Mouse (Mus musculus) heart, adult 2 months (tissue): ENCODE results near the gene D430019H16Rik.

Source experiments
- CTCF ChIP-seq: fragments of 200-600 bp; IDR thresholded peaks from 2 replicates; pipeline ENCODE4 v1.8.1; 2022; ENCODE audit warnings: antibody characterized with exemption, mild to moderate bottlenecking, moderate library complexity
- POLR2A ChIP-seq: fragments of 200-500 bp; IDR thresholded peaks from 2 replicates; pipeline ENCODE4 v1.6.1; 2011; ENCODE audit warnings: mild to moderate bottlenecking, low read depth, low read length, control low read depth; ENCODE audit not compliant: insufficient read depth

DNA sequence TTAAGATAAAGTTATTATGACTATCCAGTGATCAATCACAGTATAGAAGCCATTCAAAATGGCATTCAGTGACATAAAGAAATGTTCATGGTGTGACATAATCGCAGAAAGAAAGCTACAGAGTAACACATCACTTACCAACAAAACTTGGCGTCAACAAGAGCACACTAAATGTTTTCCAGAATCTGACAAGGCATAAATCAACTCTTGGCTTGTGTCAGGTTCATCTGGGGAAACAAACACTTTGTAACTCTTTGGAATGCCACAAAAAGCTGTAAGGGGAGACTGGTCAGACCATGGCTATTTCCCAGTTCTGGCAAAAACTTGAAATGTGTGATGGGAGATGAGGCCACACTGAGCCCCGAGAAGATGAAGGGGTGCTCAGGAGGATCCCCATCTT lies 72.5 kb downstream of the D430019H16Rik start:
- TF ChIP-seq POLR2A (no peak), CTCF (no peak)
